Mouse (Mus musculus) C2C12 (cell line): ENCODE results near the gene Grk5. TPM values are rescaled to one million over a fixed set of nuclear protein-coding genes. Genes with fewer than 3 reads are reported as not detected.

ENCODE experiments used
- H3K27me3 ChIP-seq: one replicate; pipeline ENCODE4 v1.6.1; 2011; ENCODE audit not compliant: control insufficient read depth, insufficient read depth, insufficient read length
- H3K36me3 ChIP-seq: one replicate; pipeline ENCODE4 v1.6.1; 2011; ENCODE audit not compliant: control insufficient read depth, insufficient read depth
- H3K4me3 ChIP-seq: one replicate; pipeline ENCODE4 v1.5.1; 2011; ENCODE audit warnings: mild to moderate bottlenecking, control low read depth; ENCODE audit not compliant: poor library complexity, insufficient read depth, severe bottlenecking
- H3K79me2 ChIP-seq: one replicate; pipeline ENCODE4 v1.6.1; 2011; ENCODE audit not compliant: control insufficient read depth, insufficient read depth
- H3K79me3 ChIP-seq: one replicate; pipeline ENCODE4 v1.6.1; 2011; ENCODE audit warnings: low read depth, control low read depth
- H3ac ChIP-seq: one replicate; pipeline ENCODE3; 2011; ENCODE audit warnings: low read depth; ENCODE audit not compliant: control insufficient read depth, insufficient read length
- CEBPB ChIP-seq: IDR thresholded peaks from one replicate; pipeline ENCODE4 v1.6.1; 2011; ENCODE audit warnings: low read depth, mild to moderate bottlenecking, control low read depth, moderate library complexity
- CTCF ChIP-seq: IDR thresholded peaks from one replicate; pipeline ENCODE4 v1.5.1; 2011; ENCODE audit not compliant: control insufficient read depth, insufficient read depth, insufficient read length
- FOSL1 ChIP-seq: IDR thresholded peaks from one replicate; pipeline ENCODE4 v1.8.0; 2011; ENCODE audit warnings: mild to moderate bottlenecking, low read length; ENCODE audit not compliant: poor library complexity, insufficient read depth, severe bottlenecking
- MAX ChIP-seq: IDR thresholded peaks from one replicate; pipeline ENCODE4 v1.6.1; 2011; ENCODE audit warnings: mild to moderate bottlenecking, control low read depth
- MYOD1 ChIP-seq: IDR thresholded peaks from one replicate; pipeline ENCODE4 v1.6.1; 2011; ENCODE audit warnings: low read depth; ENCODE audit not compliant: control insufficient read depth, insufficient read length
- MYOG ChIP-seq: IDR thresholded peaks from one replicate; pipeline ENCODE4 v1.6.1; 2011; ENCODE audit not compliant: control insufficient read depth, insufficient read length; ENCODE audit errors: extremely low read depth
- USF1 ChIP-seq: IDR thresholded peaks from one replicate; pipeline ENCODE4 v1.6.1; 2011; ENCODE audit warnings: low read depth, mild to moderate bottlenecking, control low read depth, moderate library complexity
- polyA plus RNA-seq: library from polyadenylated mRNA; unstranded; fragments of >200 nt; fragmentation: generic; extraction: Trizol; gene quantifications from one replicate; pipeline ENCODE4 v1.2.1, GENCODE M21; 2012; ENCODE audit warnings: missing spikeins

Grk5 gene
- polyA plus RNA-seq, 1 experiment, result 1.1 TPM

DNA sequence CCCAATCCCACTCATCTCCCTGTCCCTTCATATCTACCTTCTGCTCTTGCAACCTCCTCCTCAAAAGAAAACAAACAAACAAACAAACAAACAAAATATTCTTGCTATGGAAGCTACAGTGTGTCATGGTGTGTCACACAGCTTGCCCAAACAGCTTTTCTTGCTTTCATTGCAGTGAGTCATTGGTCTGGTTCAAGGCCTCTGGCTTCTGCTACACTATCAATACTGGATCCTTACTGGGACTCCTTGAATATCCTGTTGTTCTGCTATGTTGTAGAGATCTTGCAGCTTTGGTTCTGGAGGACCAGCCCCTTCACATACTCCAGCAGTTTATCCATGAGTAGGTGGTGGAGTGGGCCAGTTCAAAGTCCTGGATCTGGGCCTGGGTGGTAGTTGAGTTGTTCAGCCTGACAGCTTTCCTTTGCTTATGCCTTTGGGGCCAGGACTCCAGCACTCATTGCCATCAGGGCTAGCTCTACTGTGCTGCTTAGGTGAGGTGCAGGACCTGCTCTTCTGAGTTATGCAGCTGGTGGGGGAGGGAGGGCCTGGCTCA is 66.7 kb downstream of the Grk5 start:
- Histone ChIP-seq H3K36me3 (no peaks in the 10 kb centered on the region), H3K4me3 (no peak overlapping the region), H3K27me3 (no peaks in the 10 kb centered on the region), H3ac (no peak overlapping the region), H3K79me2 (no peaks in the 10 kb centered on the region), H3K79me3 (no peaks in the 10 kb centered on the region)
- TF ChIP-seq MYOG (no peak), CEBPB (no peak), CTCF (no peak), MYOD1 (no peak), MAX (no peak), FOSL1 (no peak), USF1 (no peak)

DNA sequence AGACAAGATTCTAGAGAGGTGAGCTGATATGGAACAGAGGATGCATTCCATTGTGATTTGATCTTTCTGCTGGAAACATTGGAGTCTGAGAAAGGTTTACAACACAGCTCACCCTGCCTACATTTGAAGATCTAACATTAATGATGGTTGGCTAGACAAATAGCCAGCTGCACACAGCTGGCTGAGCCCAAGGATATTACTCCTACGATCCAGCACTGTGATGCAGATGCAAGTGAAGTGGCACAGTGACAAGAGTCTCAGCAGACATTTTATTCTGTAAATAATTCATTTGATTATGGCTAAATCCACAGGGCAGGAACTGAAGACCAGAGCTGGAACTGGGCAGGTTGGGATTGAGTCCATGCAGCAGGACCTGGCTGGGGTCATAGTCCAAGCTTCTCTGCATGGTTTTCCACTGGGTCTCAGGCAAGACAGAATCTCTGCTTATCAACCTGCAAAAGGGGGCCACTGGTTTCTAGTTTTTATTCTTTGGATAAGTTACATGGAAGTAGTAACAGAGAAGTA is 70.2 kb downstream of the Grk5 start:
- no peaks in the 10 kb centered on the region for H3K36me3 ChIP-seq
- no peak overlapping the region for H3ac ChIP-seq
- no peaks in the 10 kb centered on the region for H3K27me3 ChIP-seq
- H3K79me2 ChIP-seq, result no peaks in the 10 kb centered on the region
- no peak overlapping the region for H3K4me3 ChIP-seq
- H3K79me3 ChIP-seq, result no peaks in the 10 kb centered on the region
- TF ChIP-seq MAX, result no peak
- no peak for TF ChIP-seq CEBPB

DNA sequence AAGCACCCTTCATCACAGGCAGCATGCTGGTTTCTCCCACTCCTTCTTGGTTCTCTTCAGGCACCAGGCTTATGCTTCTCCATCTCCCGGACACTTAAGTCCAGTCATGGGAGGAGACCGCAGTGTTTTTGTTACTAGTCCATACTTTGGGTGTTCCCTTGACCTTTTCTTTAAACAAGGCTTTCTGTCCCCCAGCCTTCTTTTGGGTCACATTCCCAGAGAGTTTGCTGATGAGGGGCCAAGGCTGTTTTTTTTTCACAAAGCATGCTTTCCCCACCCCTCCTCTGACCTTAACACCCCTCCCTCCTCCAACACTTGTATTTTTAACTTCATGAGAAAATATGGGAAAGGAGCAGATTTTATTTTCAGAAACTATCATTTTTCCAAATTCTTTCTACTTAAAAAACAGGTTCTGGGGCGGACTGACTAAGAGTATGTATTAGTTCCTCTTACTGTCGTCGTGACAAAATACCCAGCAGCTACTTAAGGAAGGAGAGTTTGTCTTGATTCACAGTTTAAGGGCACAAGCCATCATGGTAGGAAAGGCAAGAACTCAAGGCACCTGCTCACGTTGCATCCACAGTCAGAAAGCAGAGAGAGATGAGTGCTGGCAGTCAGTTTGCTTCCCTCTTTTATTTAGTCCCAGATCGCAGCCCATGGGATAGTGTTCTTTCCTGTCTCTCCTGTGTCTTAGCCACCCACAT is 73.0 kb downstream of the Grk5 start:
- no peaks in the 10 kb centered on the region for H3K79me2 ChIP-seq
- no peaks in the 10 kb centered on the region for H3K36me3 ChIP-seq
- H3K4me3 ChIP-seq, result no peak overlapping the region
- H3ac ChIP-seq, result no peak overlapping the region
- TF ChIP-seq FOSL1, result no peak
- TF ChIP-seq MYOG, result no peak
- TF ChIP-seq CTCF, result no peak
- no peak for TF ChIP-seq MAX
- TF ChIP-seq CEBPB, result no peak
- TF ChIP-seq MYOD1, result no peak
- TF ChIP-seq USF1, result no peak
- H3K27me3 ChIP-seq, result no peaks in the 10 kb centered on the region
- no peaks in the 10 kb centered on the region for H3K79me3 ChIP-seq

DNA sequence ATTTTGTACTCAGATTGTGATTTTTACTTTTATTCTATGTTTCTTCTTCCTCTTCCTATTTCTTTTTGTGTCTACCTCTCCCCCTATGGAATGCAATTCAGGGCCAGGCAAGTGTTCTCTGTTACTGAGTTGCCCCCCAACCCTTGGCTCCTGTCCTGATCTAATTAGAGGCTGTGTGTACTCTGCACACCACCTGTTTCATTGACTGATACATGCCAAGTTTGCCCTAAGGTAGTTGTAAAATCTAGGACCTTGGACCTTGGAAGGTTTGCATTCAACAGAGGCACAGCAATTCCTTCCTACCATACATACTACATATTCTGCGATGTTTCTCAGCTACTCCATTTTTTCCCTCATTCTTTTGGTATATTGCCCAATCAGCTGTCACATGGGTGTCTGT is 78.4 kb downstream of the Grk5 start:
- Histone ChIP-seq H3K79me2 (no peaks in the 10 kb centered on the region), H3K4me3 (no peak overlapping the region), H3K79me3 (no peaks in the 10 kb centered on the region), H3K36me3 (no peaks in the 10 kb centered on the region), H3K27me3 (no peaks in the 10 kb centered on the region), H3ac (no peak overlapping the region)
- no peak for TF ChIP-seq MYOG
- TF ChIP-seq FOSL1, result no peak
- no peak for TF ChIP-seq MYOD1
- no peak for TF ChIP-seq MAX
- no peak for TF ChIP-seq CTCF
- TF ChIP-seq CEBPB, result no peak

DNA sequence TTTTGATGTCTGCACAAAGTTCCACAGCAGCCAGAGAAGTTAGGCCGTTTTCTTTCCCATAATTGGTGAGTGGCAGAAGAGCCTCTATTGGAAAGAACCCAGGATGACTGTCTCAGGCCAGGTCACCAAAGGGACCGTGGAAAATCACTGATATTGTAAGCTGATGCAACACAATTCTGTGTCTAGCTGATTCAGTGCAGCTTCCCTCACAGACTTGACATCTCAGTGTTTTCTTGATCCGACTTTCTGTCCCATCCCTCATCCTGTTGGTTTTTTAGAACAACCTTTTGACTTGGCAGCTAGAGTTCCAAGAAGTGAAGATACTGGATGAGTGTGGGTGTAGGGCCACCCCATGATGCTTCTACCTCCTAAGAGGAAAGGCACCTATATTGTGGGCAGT is 80.9 kb downstream of the Grk5 start:
- Histone ChIP-seq H3ac (no peak overlapping the region), H3K36me3 (no peaks in the 10 kb centered on the region), H3K4me3 (no peak overlapping the region), H3K79me2 (no peaks in the 10 kb centered on the region), H3K27me3 (no peaks in the 10 kb centered on the region), H3K79me3 (no peaks in the 10 kb centered on the region)
- TF ChIP-seq MAX (no peak), USF1 (no peak), CEBPB (no peak), MYOD1 (no peak), FOSL1 (no peak), MYOG (no peak), CTCF (no peak)

DNA sequence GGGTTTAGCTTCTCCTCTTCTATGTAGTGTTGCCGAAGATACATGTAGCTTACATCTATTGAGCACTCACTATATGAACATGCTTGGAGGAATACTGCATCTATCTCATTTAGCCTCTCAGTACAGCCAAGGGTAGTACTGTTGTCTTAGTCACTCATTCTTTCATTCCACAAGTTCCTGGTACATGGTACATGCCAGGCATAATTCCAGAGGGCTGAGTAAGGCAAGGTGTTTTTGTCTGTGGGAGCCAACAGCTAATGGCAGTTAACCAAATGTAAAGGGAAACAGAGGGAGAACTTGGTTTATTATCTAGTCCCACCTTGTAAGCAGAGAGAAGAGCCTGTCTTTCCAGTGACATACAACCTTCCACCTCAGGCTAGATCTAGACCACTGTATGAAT is 82.0 kb downstream of the Grk5 start:
- no peaks in the 10 kb centered on the region for H3K27me3 ChIP-seq
- TF ChIP-seq MAX (no peak), CTCF (no peak), USF1 (no peak), MYOD1 (no peak), CEBPB (no peak), FOSL1 (no peak), MYOG (no peak)
- no peak overlapping the region for H3ac ChIP-seq
- no peaks in the 10 kb centered on the region for H3K79me3 ChIP-seq
- H3K4me3 ChIP-seq, result no peak overlapping the region
- no peaks in the 10 kb centered on the region for H3K79me2 ChIP-seq
- H3K36me3 ChIP-seq, result no peaks in the 10 kb centered on the region
